Mouse (Mus musculus) stomach, postnatal 0 days (tissue): Measurements from ENCODE around the gene Ntm.

Experiments used
- CTCF ChIP-seq: IDR thresholded peaks from 2 replicates; pipeline ENCODE4 v1.5.1; 2016; ENCODE audit warnings: antibody characterized with exemption, low read depth, mild to moderate bottlenecking, moderate library complexity
- EP300 ChIP-seq: optimal IDR thresholded peaks from 2 replicates; pipeline ENCODE3; 2016; ENCODE audit warnings: antibody characterized with exemption

GRCm38 (mm10) chr9:29568571-29568970 lies 394.4 kb downstream of the Ntm start:
- TF ChIP-seq CTCF (no peak), EP300 (no peak)
